Mouse (Mus musculus) thymus, postnatal 14 days (tissue): ENCODE results near the gene Etl4.
"Not testable (repeated sequence)": the region's sequence is repeated elsewhere in the genome, so short reads cannot be mapped to it uniquely, and the experiment has no call there.

Source experiments
- DNase-seq: peaks from one replicate; pipeline ENCODE4 v3.0.0; 2021

Gene Etl4

GRCm38 (mm10) chr2:20167566-20167965 is 258.0 kb downstream of the Etl4 start:
- no peak for DNase-seq

- DNase-seq = no peak
These were observed 258.6 kb downstream of the Etl4 start for GRCm38 (mm10) chr2:20168156-20168555.

GRCm38 (mm10) chr2:20176456-20177184 is 267.0 kb downstream of the Etl4 start:
- DNase-seq = not testable (repeated sequence)

- not testable (repeated sequence) for DNase-seq
These were observed 267.7 kb downstream of the Etl4 start for GRCm38 (mm10) chr2:20177236-20177635.

GRCm38 (mm10) chr2:20180561-20180960 is 271.0 kb downstream of the Etl4 start:
- not testable (repeated sequence) for DNase-seq

GRCm38 (mm10) chr2:20187223-20187622 is 277.6 kb downstream of the Etl4 start:
- DNase-seq = not testable (repeated sequence)

- DNase-seq = no peak
These were observed 293.4 kb downstream of the Etl4 start for GRCm38 (mm10) chr2:20203011-20203410.

- DNase-seq = no peak
These were observed 297.1 kb downstream of the Etl4 start for GRCm38 (mm10) chr2:20206647-20207046.

GRCm38 (mm10) chr2:20208683-20209194 is 299.2 kb downstream of the Etl4 start:
- DNase-seq = no peak

GRCm38 (mm10) chr2:20209359-20209758 is 299.8 kb downstream of the Etl4 start:
- no peak for DNase-seq

GRCm38 (mm10) chr2:20216275-20216674 is 306.7 kb downstream of the Etl4 start:
- DNase-seq = no peak

GRCm38 (mm10) chr2:20216686-20217437 is 307.3 kb downstream of the Etl4 start:
- no peak for DNase-seq

- no peak for DNase-seq
These were observed 321.8 kb downstream of the Etl4 start for GRCm38 (mm10) chr2:20231371-20231770.

- no peak for DNase-seq
These were observed 338.6 kb downstream of the Etl4 start for GRCm38 (mm10) chr2:20248043-20248664.

GRCm38 (mm10) chr2:20249403-20249802 is 339.8 kb downstream of the Etl4 start:
- no peak for DNase-seq

- DNase-seq = no peak
These were observed 366.5 kb downstream of the Etl4 start for GRCm38 (mm10) chr2:20276124-20276523.

- DNase-seq = no peak
These were observed 372.3 kb downstream of the Etl4 start for GRCm38 (mm10) chr2:20281903-20282302.

GRCm38 (mm10) chr2:20284425-20284824 is 374.8 kb downstream of the Etl4 start:
- no peak for DNase-seq

GRCm38 (mm10) chr2:20290982-20291740 is 381.6 kb downstream of the Etl4 start:
- no peak for DNase-seq

GRCm38 (mm10) chr2:20291741-20292110 is 382.1 kb downstream of the Etl4 start:
- DNase-seq = no peak

- DNase-seq = no peak
These were observed 383.8 kb downstream of the Etl4 start for GRCm38 (mm10) chr2:20293336-20293735.

- no peak for DNase-seq
These were observed 385.0 kb downstream of the Etl4 start for GRCm38 (mm10) chr2:20294596-20294995.

GRCm38 (mm10) chr2:20302517-20302916 is 392.9 kb downstream of the Etl4 start:
- DNase-seq = no peak
